Mouse (Mus musculus) limb, embryonic 14.5 days (tissue): ENCODE results near the gene Arhgap19. TPM values are rescaled to one million over a fixed set of nuclear protein-coding genes. Genes with fewer than 3 reads are reported as not detected.

Experiments used
- ATAC-seq: fragments of 200-750 bp; cut with Nextera tagmentation; 2 replicates; pipeline ENCODE4 v1.8.0; 2017; ENCODE audit warnings: low read depth, moderate number of reproducible peaks, moderate TSS enrichment; ENCODE audit not compliant: low FRiP score
- DNase-seq: peaks from one replicate; pipeline ENCODE4 v3.0.0-alpha.2; 2015; ENCODE audit warnings: low spot score
- H3K27ac ChIP-seq: fragments of 300-500 bp; sonication (generic); replicated peaks from 2 replicates; pipeline ENCODE4 v1.5.1; 2014; ENCODE audit warnings: low read depth, mild to moderate bottlenecking, low read length, moderate library complexity, mixed read lengths
- H3K27me3 ChIP-seq: fragments of 300-500 bp; sonication (generic); 2 replicates; pipeline ENCODE4 v1.6.1; 2014; ENCODE audit warnings: low read length, mixed read lengths; ENCODE audit not compliant: control insufficient read depth, insufficient read depth
- H3K36me3 ChIP-seq: fragments of 300-500 bp; sonication (generic); 2 replicates; pipeline ENCODE4 v1.6.1; 2014; ENCODE audit warnings: mild to moderate bottlenecking, low read length, moderate library complexity, mixed read lengths; ENCODE audit not compliant: control insufficient read depth, insufficient read depth
- H3K4me1 ChIP-seq: fragments of 300-500 bp; sonication (generic); 2 replicates; pipeline ENCODE4 v1.6.1; 2014; ENCODE audit warnings: antibody characterized with exemption, low read length, mixed read lengths; ENCODE audit not compliant: control insufficient read depth, insufficient read depth
- H3K4me2 ChIP-seq: fragments of 300-500 bp; sonication (generic); replicated peaks from 2 replicates; pipeline ENCODE4 v1.6.1; 2014; ENCODE audit warnings: low read depth, mild to moderate bottlenecking, low read length, moderate library complexity; ENCODE audit not compliant: severe bottlenecking
- H3K4me3 ChIP-seq: fragments of 300-500 bp; sonication (generic); replicated peaks from 2 replicates; pipeline ENCODE4 v1.5.1; 2014; ENCODE audit warnings: low read length
- H3K9ac ChIP-seq: fragments of 300-500 bp; sonication (generic); 2 replicates; pipeline ENCODE4 v1.6.1; 2014; ENCODE audit warnings: mild to moderate bottlenecking, low read depth, low read length, moderate library complexity; ENCODE audit not compliant: severe bottlenecking
- H3K9me3 ChIP-seq: fragments of 300-500 bp; sonication (generic); 2 replicates; pipeline ENCODE4 v1.6.1; 2016; ENCODE audit warnings: low read length; ENCODE audit not compliant: control insufficient read depth
- POLR2A ChIP-seq: fragments of 200-500 bp; IDR thresholded peaks from 2 replicates; pipeline ENCODE4 v1.8.0; 2012; ENCODE audit warnings: inconsistent platforms, mild to moderate bottlenecking, moderate library complexity, borderline replicate concordance; ENCODE audit not compliant: insufficient read depth, insufficient read length; ENCODE audit errors: extremely low read depth
- WGBS: fragments of 180-500 bp; shearing (Covaris S2); extraction: QIAGEN DNeasy Blood & Tissue Kit; methylation state at CpG from one replicate; pipeline ENCODE4 v1.1.7; 2014; 5-methylcytosine and 5-hydroxymethylcytosine counted together
- polyA plus RNA-seq, 2 experiments: library from polyadenylated mRNA; depleted of rRNA in 1 of 2; stranded (reverse) in 1 of 2; unstranded in 1 of 2; fragments of >200 nt; fragmentation: Nextera tagmentation in 1 of 2; extraction: Ambion mirVana in 1 of 2; gene quantifications; 2 replicates each; pipeline versions ENCODE4 v1.2.1 to v1.2.3; 2012 to 2014

Arhgap19 gene
- polyA plus RNA-seq, 2 experiments: 18.8 to 19.7 TPM

- H3K4me1 ChIP-seq: peaks cover 15% of the 10 kb centered on the region; the same call in 1 of the 2 replicates
- H3K27me3 ChIP-seq: no peaks in the 10 kb centered on the region
- no peaks in the 10 kb centered on the region for H3K9me3 ChIP-seq
- no peaks in the 10 kb centered on the region for H3K36me3 ChIP-seq
- H3K4me3 ChIP-seq: no peak overlapping the region
- DNase-seq (peak; percentile 38), ATAC-seq (0 out of 2 replicates have a peak, but pooled peaks have one; percentile 41)
- TF ChIP-seq POLR2A: no peak
- no peak overlapping the region for H3K27ac ChIP-seq
- no peak overlapping the region for H3K4me2 ChIP-seq
- H3K9ac ChIP-seq: no peak overlapping the region
- 64% methylated on average over 8 of the region's 8 CpGs for WGBS
Observed at GRCm38 (mm10) chr19:41719436-41719835, 82.4 kb downstream of the Arhgap19 start.

Other genes starting within 250 kb of the Arhgap19 start
- gene Gm340, start 219.7 kb downstream of the Arhgap19 start, polyA plus RNA-seq (2012; rRNA removed): 1.5 and 2.0 TPM in 2 replicates
- 3.1 and 3.9 TPM in 2 replicates for gene Gm340, start 219.7 kb downstream of the Arhgap19 start, polyA plus RNA-seq (2014; fragmentation: Nextera tagmentation; extraction: Ambion mirVana)
- 0.68 and 0.85 TPM in 2 replicates for gene Slit1, start 58.4 kb downstream of the Arhgap19 start, polyA plus RNA-seq (2012; rRNA removed)
- gene Slit1, start 58.4 kb downstream of the Arhgap19 start, polyA plus RNA-seq (2014; fragmentation: Nextera tagmentation; extraction: Ambion mirVana): 0.14 and 0.50 TPM in 2 replicates
- gene Frat1, start 27.9 kb upstream of the Arhgap19 start, polyA plus RNA-seq (2012; rRNA removed): 1.5 and 1.9 TPM in 2 replicates
- 4.6 and 4.9 TPM in 2 replicates for gene Frat1, start 27.9 kb upstream of the Arhgap19 start, polyA plus RNA-seq (2014; fragmentation: Nextera tagmentation; extraction: Ambion mirVana)
- gene Frat2, start 46.1 kb upstream of the Arhgap19 start, polyA plus RNA-seq (2012; rRNA removed): 3.6 and 4.7 TPM in 2 replicates
- gene Frat2, start 46.1 kb upstream of the Arhgap19 start, polyA plus RNA-seq (2014; fragmentation: Nextera tagmentation; extraction: Ambion mirVana): 1.9 and 3.2 TPM in 2 replicates
- gene Rrp12, start 94.1 kb upstream of the Arhgap19 start, polyA plus RNA-seq (2012; rRNA removed): 13.9 and 15.0 TPM in 2 replicates
- 13.2 TPM in 2 replicates for gene Rrp12, start 94.1 kb upstream of the Arhgap19 start, polyA plus RNA-seq (2014; fragmentation: Nextera tagmentation; extraction: Ambion mirVana)
- 465 and 490 TPM in 2 replicates for gene Pgam1, start 109.9 kb upstream of the Arhgap19 start, polyA plus RNA-seq (2012; rRNA removed)
- 543 and 562 TPM in 2 replicates for gene Pgam1, start 109.9 kb upstream of the Arhgap19 start, polyA plus RNA-seq (2014; fragmentation: Nextera tagmentation; extraction: Ambion mirVana)
- gene Exosc1, start 131.4 kb upstream of the Arhgap19 start, polyA plus RNA-seq (2012; rRNA removed): 35.9 and 40.1 TPM in 2 replicates
- gene Exosc1, start 131.4 kb upstream of the Arhgap19 start, polyA plus RNA-seq (2014; fragmentation: Nextera tagmentation; extraction: Ambion mirVana): 74.9 and 76.1 TPM in 2 replicates
- gene Zdhhc16, start 131.4 kb upstream of the Arhgap19 start, polyA plus RNA-seq (2012; rRNA removed): 114 and 146 TPM in 2 replicates
- 76.1 and 79.2 TPM in 2 replicates for gene Zdhhc16, start 131.4 kb upstream of the Arhgap19 start, polyA plus RNA-seq (2014; fragmentation: Nextera tagmentation; extraction: Ambion mirVana)
- 83.7 and 102 TPM in 2 replicates for gene Mms19, start 179.1 kb upstream of the Arhgap19 start, polyA plus RNA-seq (2012; rRNA removed)
- 30.0 and 36.1 TPM in 2 replicates for gene Mms19, start 179.1 kb upstream of the Arhgap19 start, polyA plus RNA-seq (2014; fragmentation: Nextera tagmentation; extraction: Ambion mirVana)
- gene Ubtd1, start 179.7 kb upstream of the Arhgap19 start, polyA plus RNA-seq (2012; rRNA removed): 38.9 and 50.1 TPM in 2 replicates
- gene Ubtd1, start 179.7 kb upstream of the Arhgap19 start, polyA plus RNA-seq (2014; fragmentation: Nextera tagmentation; extraction: Ambion mirVana): 19.4 and 19.7 TPM in 2 replicates
- gene Ankrd2, start 234.0 kb upstream of the Arhgap19 start, polyA plus RNA-seq (2012; rRNA removed): 0.58 and 0.96 TPM in 2 replicates
- 0.66 and 1.5 TPM in 2 replicates for gene Ankrd2, start 234.0 kb upstream of the Arhgap19 start, polyA plus RNA-seq (2014; fragmentation: Nextera tagmentation; extraction: Ambion mirVana)
- gene Hoga1, start 243.6 kb upstream of the Arhgap19 start, polyA plus RNA-seq (2012; rRNA removed): 3.5 and 3.7 TPM in 2 replicates
- gene Hoga1, start 243.6 kb upstream of the Arhgap19 start, polyA plus RNA-seq (2014; fragmentation: Nextera tagmentation; extraction: Ambion mirVana): 2.0 and 2.4 TPM in 2 replicates